In genomic region chr14:73553122-73553696, GRCm38 (mm10) we compare ENCODE assay signal across 8 mouse cellular contexts. TPM values are rescaled to one million over a fixed set of nuclear protein-coding genes. Genes with fewer than 3 reads are reported as not detected.
A peak's percentile ranks its signal among the peaks of the same experiment; 100 is the strongest.
DNase-seq lines count a peak whose midpoint lies in the region; ATAC-seq and TF ChIP-seq lines count a peak whose summit lies in the region.

No protein-coding gene starts in this region.

- dilution Hi-C loops in CH12.LX (cut with MboI; ENCODE audit: extremely low pct_ligation_motif_present, extremely low pct_unique_long_range_greater_than_20kb, low sequenced_read_pairs), result no loop called here

- H3K9ac ChIP-seq in heart, adult 2 months (ENCODE audit: low read depth, low read length), result peak overlapping the region; percentile 98
- peak overlapping the region; percentile 88 for H3K9ac ChIP-seq in CH12.LX (ENCODE audit: insufficient read depth, low read depth)
- H3K9ac ChIP-seq in forebrain, embryonic 13.5 days, result peak overlapping the region; percentile 92
- H3K9ac ChIP-seq in liver, embryonic 16.5 days (ENCODE audit: low read depth, low read length), result peak overlapping the region; percentile 89

- TF ChIP-seq CTCF in heart, adult 2 months (IDR thresholded peaks at IDR 0.05), result no peak
- no peak for TF ChIP-seq CTCF in CH12.LX (conservative IDR thresholded peaks at IDR 0.05 in 1 of 2, IDR thresholded peaks at IDR 0.05 in 1 of 2; ENCODE audit: low read depth in 2 of 2, low read length in 2 of 2)

- peak; percentile 11 for ATAC-seq in forebrain, embryonic 13.5 days
- ATAC-seq in liver, embryonic 16.5 days (ENCODE audit: low read depth), result peak; percentile 43

- in situ Hi-C loops in CH12.LX (cut with MboI; ENCODE audit: low pct_ligation_motif_present, low pct_unique_long_range_greater_than_20kb, low sequenced_read_pairs), result no loop called here

- peaks cover 13% of the 10 kb centered on the region for H3K36me3 ChIP-seq in heart, adult 2 months (ENCODE audit: control insufficient read depth, insufficient read depth, low read length)
- H3K36me3 ChIP-seq in CH12.LX (replicated peaks in 1 of 2; ENCODE audit: control insufficient read depth in 1 of 2, insufficient read depth in 1 of 2, low read length in 1 of 2), result peaks cover 4 to 22% of the 10 kb centered on the region in 2 experiments
- peaks cover 10% of the 10 kb centered on the region for H3K36me3 ChIP-seq in forebrain, embryonic 13.5 days (ENCODE audit: poor library complexity, severe bottlenecking)
- no peaks in the 10 kb centered on the region for H3K36me3 ChIP-seq in liver, embryonic 16.5 days (ENCODE audit: control insufficient read depth, insufficient read depth)

- no peaks in the 10 kb centered on the region for H3K9me3 ChIP-seq in CH12.LX (replicated peaks; ENCODE audit: low read length)
- no peaks in the 10 kb centered on the region for H3K9me3 ChIP-seq in forebrain, embryonic 13.5 days (replicated peaks)
- no peaks in the 10 kb centered on the region for H3K9me3 ChIP-seq in liver, embryonic 16.5 days (replicated peaks; ENCODE audit: control insufficient read depth, low read length)

- WGBS in heart, adult 2 months, result 1% methylated on average over 10 of the region's 10 CpGs
- 2% methylated on average over 10 of the region's 10 CpGs for WGBS in forebrain, embryonic 13.5 days
- WGBS in liver, embryonic 16.5 days (ENCODE audit: insufficient replicate concordance), result 1% methylated on average over 10 of the region's 10 CpGs

- intact Hi-C loops in heart, adult 2 months (cut with DNase I), result loop anchor here (5.0 kb wide), 1 partner anchor 41 kb away; the partner anchor contains the start of gene Med4
- intact Hi-C loops in heart, postnatal 36 days (cut with DNase I), result loop anchor here (5.0 kb wide), 1 partner anchor 41 kb away; the partner anchor contains the start of gene Med4

- H3K79me2 ChIP-seq in heart, adult 2 months (replicated peaks; ENCODE audit: control insufficient read depth, insufficient read depth, low read length), result peaks cover 12% of the 10 kb centered on the region
- H3K79me2 ChIP-seq in CH12.LX (replicated peaks; ENCODE audit: control insufficient read depth, extremely low read depth, insufficient read depth, poor library complexity, severe bottlenecking), result no peaks in the 10 kb centered on the region

- no peak for DNase-seq in heart, adult 2 months
- no peak for DNase-seq in heart, postnatal 36 days
- no peak for DNase-seq in CH12.LX (ENCODE audit: extremely low read depth)
- no peak for DNase-seq in adrenal gland, adult 2 months
- no peak for DNase-seq in urinary bladder, postnatal 14 days (ENCODE audit: low spot score)
- no peak for DNase-seq in embryo, embryonic 10 days (ENCODE audit: low spot score)

- no peak for TF ChIP-seq RAD21 in CH12.LX (IDR thresholded peaks at IDR 0.05; ENCODE audit: low read depth, low read length)

- no peaks in the 10 kb centered on the region for H3K27me3 ChIP-seq in heart, adult 2 months (ENCODE audit: control insufficient read depth, insufficient read depth, low read length)
- no peaks in the 10 kb centered on the region for H3K27me3 ChIP-seq in CH12.LX (replicated peaks)
- no peaks in the 10 kb centered on the region for H3K27me3 ChIP-seq in forebrain, embryonic 13.5 days
- no peaks in the 10 kb centered on the region for H3K27me3 ChIP-seq in liver, embryonic 16.5 days (ENCODE audit: control insufficient read depth, insufficient read depth, low read depth, low read length)

- TF ChIP-seq POLR2A in heart, adult 2 months (IDR thresholded peaks at IDR 0.05; ENCODE audit: insufficient read depth, low read depth, low read length), result no peak
- TF ChIP-seq POLR2A in CH12.LX (IDR thresholded peaks at IDR 0.05; ENCODE audit: low read depth, low read length), result no peak

- peak overlapping the region; percentile 64 for H3K4me3 ChIP-seq in heart, adult 2 months
- peak overlapping the region; percentile 94 to 100 (median 94) for H3K4me3 ChIP-seq in CH12.LX (replicated peaks in 1 of 3; ENCODE audit: low read depth in 2 of 3, low read length in 2 of 3, poor library complexity in 1 of 3)
- peak overlapping the region; percentile 85 for H3K4me3 ChIP-seq in forebrain, embryonic 13.5 days
- H3K4me3 ChIP-seq in liver, embryonic 16.5 days (ENCODE audit: low read depth, low read length), result peak overlapping the region; percentile 92

- TF ChIP-seq EP300 in heart, adult 2 months (IDR thresholded peaks at IDR 0.05; ENCODE audit: insufficient read depth, low read depth, low read length), result no peak
- TF ChIP-seq EP300 in CH12.LX (IDR thresholded peaks at IDR 0.05; ENCODE audit: low read length), result no peak

- peaks cover 6% of the 10 kb centered on the region for H3K4me1 ChIP-seq in heart, adult 2 months (ENCODE audit: control insufficient read depth, insufficient read depth, low read length)
- peaks cover 0 to 26% of the 10 kb centered on the region in 2 experiments; a peak in 2 of 4 replicates for H3K4me1 ChIP-seq in CH12.LX (ENCODE audit: control insufficient read depth in 1 of 2, insufficient read depth in 2 of 2)
- peaks cover 14% of the 10 kb centered on the region for H3K4me1 ChIP-seq in forebrain, embryonic 13.5 days
- H3K4me1 ChIP-seq in liver, embryonic 16.5 days (ENCODE audit: control insufficient read depth, low read depth, low read length), result peaks cover 9% of the 10 kb centered on the region

- peak overlapping the region; percentile 88 for H3K27ac ChIP-seq in heart, adult 2 months
- no peak overlapping the region for H3K27ac ChIP-seq in CH12.LX (ENCODE audit: insufficient read depth, low read depth)
- peak overlapping the region; percentile 64; the same call in 1 of the 2 replicates for H3K27ac ChIP-seq in forebrain, embryonic 13.5 days
- peak overlapping the region; percentile 70 for H3K27ac ChIP-seq in liver, embryonic 16.5 days (ENCODE audit: low read length)

- peak overlapping the region; percentile 90 for H3K4me2 ChIP-seq in CH12.LX (ENCODE audit: insufficient read depth, low read depth, poor library complexity, severe bottlenecking)
- peak overlapping the region; percentile 80 for H3K4me2 ChIP-seq in forebrain, embryonic 13.5 days
- peak overlapping the region; percentile 83 for H3K4me2 ChIP-seq in liver, embryonic 16.5 days (ENCODE audit: low read depth, low read length)

TF ChIP-seq in CH12.LX, 34 proteins besides CTCF, POLR2A, EP300 and RAD21:
- no peak for TF ChIP-seq HCFC1 (IDR thresholded peaks at IDR 0.05; ENCODE audit: low read depth, low read length)
- TF ChIP-seq MYC (IDR thresholded peaks at IDR 0.05; ENCODE audit: low read depth, low read length), result no peak
- TF ChIP-seq MAFK (IDR thresholded peaks at IDR 0.05; ENCODE audit: insufficient replicate concordance, low read length), result no peak
- TF ChIP-seq MEF2A (IDR thresholded peaks at IDR 0.05; ENCODE audit: borderline replicate concordance, low read depth, low read length), result no peak
- TF ChIP-seq KAT2A (IDR thresholded peaks at IDR 0.05; ENCODE audit: insufficient replicate concordance, low read length), result no peak
- no peak for TF ChIP-seq TCF12 (IDR thresholded peaks at IDR 0.05; ENCODE audit: low read depth, low read length)
- no peak for TF ChIP-seq ZMIZ1 (IDR thresholded peaks at IDR 0.05; ENCODE audit: low read depth, low read length)
- TF ChIP-seq ZNF384 (IDR thresholded peaks at IDR 0.05; ENCODE audit: low read depth, low read length), result no peak
- TF ChIP-seq CHD1 (IDR thresholded peaks at IDR 0.05; ENCODE audit: low read depth, low read length), result no peak
- no peak for TF ChIP-seq RCOR1 (conservative IDR thresholded peaks at IDR 0.05; ENCODE audit: low read depth, low read length)
- no peak for TF ChIP-seq MXI1 (IDR thresholded peaks at IDR 0.05; ENCODE audit: low read depth, low read length)
- no peak for TF ChIP-seq POLR2AphosphoS2 (IDR thresholded peaks at IDR 0.05; ENCODE audit: low read depth, low read length)
- no peak for TF ChIP-seq NELFE (IDR thresholded peaks at IDR 0.05; ENCODE audit: low read depth, low read length)
- no peak for TF ChIP-seq PAX5 (IDR thresholded peaks at IDR 0.05; ENCODE audit: low read length)
- no peak for TF ChIP-seq NRF1 (IDR thresholded peaks at IDR 0.05; ENCODE audit: low read depth, low read length)
TF ChIP-seq in CH12.LX: peak in this region for 0.

RNA-seq across cellular contexts. Expression of gene Nudt15, which starts 5.2 kb away (rescaled TPM):
- total RNA-seq in heart, adult 2 months (2021), result 1 to 10 TPM; 7.3 to 8.6 TPM
- polyA plus RNA-seq in heart, adult 2 months (2012; rRNA removed), result 3.2 and 5.9 TPM in 2 replicates
- 1 to 10 TPM; 6.1 to 7.6 TPM for total RNA-seq in heart, postnatal 36 days (2021)
- 2.5 and 3.2 TPM in 2 replicates for total RNA-seq in CH12.LX (2012; rRNA removed)
- total RNA-seq in CH12.LX (2014; rRNA removed), result 9.0 and 9.8 TPM in 2 replicates
- 5.6 and 6.8 TPM in 2 replicates for polyA plus RNA-seq in CH12.LX (2012; ENCODE audit: insufficient read length, low read depth)
- polyA plus RNA-seq in forebrain, embryonic 13.5 days (2015; fragmentation: Nextera tagmentation; extraction: Ambion mirVana), result 7.9 and 10.0 TPM in 2 replicates
- polyA plus RNA-seq in liver, embryonic 16.5 days (2015; fragmentation: Nextera tagmentation; extraction: Ambion mirVana), result 2.4 and 2.5 TPM in 2 replicates
- total RNA-seq in adrenal gland, adult 2 months (2021), result 1 to 10 TPM; 4.6 to 7.7 TPM
- 0.90 and 1.2 TPM in 2 replicates for polyA plus RNA-seq in adrenal gland, adult 2 months (2012; rRNA removed)

RNA-seq across cellular contexts. Expression of gene Sucla2, which starts 28.1 kb away (rescaled TPM):
- 100 to 1,000 TPM; 693 to 811 TPM for total RNA-seq in heart, adult 2 months (2021)
- polyA plus RNA-seq in heart, adult 2 months (2012; rRNA removed), result 125 and 246 TPM in 2 replicates
- 100 to 1,000 TPM; 830 to 889 TPM for total RNA-seq in heart, postnatal 36 days (2021)
- 51.9 and 58.5 TPM in 2 replicates for total RNA-seq in CH12.LX (2012; rRNA removed)
- total RNA-seq in CH12.LX (2014; rRNA removed), result 98.4 and 109 TPM in 2 replicates
- 60.3 and 79.3 TPM in 2 replicates for polyA plus RNA-seq in CH12.LX (2012; ENCODE audit: insufficient read length, low read depth)
- polyA plus RNA-seq in forebrain, embryonic 13.5 days (2015; fragmentation: Nextera tagmentation; extraction: Ambion mirVana), result 103 and 110 TPM in 2 replicates
- polyA plus RNA-seq in liver, embryonic 16.5 days (2015; fragmentation: Nextera tagmentation; extraction: Ambion mirVana), result 46.9 and 49.9 TPM in 2 replicates
- 100 to 1,000 TPM; 303 to 488 TPM for total RNA-seq in adrenal gland, adult 2 months (2021)
- 25.6 and 34.3 TPM in 2 replicates for polyA plus RNA-seq in adrenal gland, adult 2 months (2012; rRNA removed)

RNA-seq across cellular contexts. Expression of gene Med4, which starts 43.4 kb away (rescaled TPM):
- 10 to 100 TPM; 19.5 to 23.5 TPM for total RNA-seq in heart, adult 2 months (2021)
- polyA plus RNA-seq in heart, adult 2 months (2012; rRNA removed), result 12.5 and 18.2 TPM in 2 replicates
- total RNA-seq in heart, postnatal 36 days (2021), result 10 to 100 TPM; 21.4 to 23.9 TPM
- total RNA-seq in CH12.LX (2012; rRNA removed) (45.6 and 53.2 TPM in 2 replicates), CH12.LX (2014; rRNA removed) (61.5 and 65.8 TPM in 2 replicates)
- polyA plus RNA-seq in CH12.LX (2012; ENCODE audit: insufficient read length, low read depth), result 60.7 and 75.7 TPM in 2 replicates
- 112 and 124 TPM in 2 replicates for polyA plus RNA-seq in forebrain, embryonic 13.5 days (2015; fragmentation: Nextera tagmentation; extraction: Ambion mirVana)
- 24.4 and 26.5 TPM in 2 replicates for polyA plus RNA-seq in liver, embryonic 16.5 days (2015; fragmentation: Nextera tagmentation; extraction: Ambion mirVana)
- 10 to 100 TPM; 21.6 to 22.5 TPM for total RNA-seq in adrenal gland, adult 2 months (2021)
- 3.5 and 4.1 TPM in 2 replicates for polyA plus RNA-seq in adrenal gland, adult 2 months (2012; rRNA removed)
